Mouse (Mus musculus) ZHBTc4 (cell line): ENCODE measurements around the gene Uap1l1.
"Not testable (repeated sequence)": the region's sequence is repeated elsewhere in the genome, so short reads cannot be mapped to it uniquely, and the experiment has no call there.

ENCODE experiments used
- DNase-seq: peaks from one replicate; pipeline ENCODE4 v3.0.0-alpha.2; 2011; ENCODE audit warnings: low read depth, low spot score

Gene Uap1l1

GRCm38 (mm10) chr2:25365091-25365761 lies at the start of gene Uap1l1:
Gene Uap1l1 (minus strand): TSS chr2:25365682.
- DNase-seq, result peak; percentile 97

- not testable (repeated sequence) for DNase-seq
Observed at GRCm38 (mm10) chr2:25413436-25413835, 48.0 kb upstream of the Uap1l1 start.

DNA sequence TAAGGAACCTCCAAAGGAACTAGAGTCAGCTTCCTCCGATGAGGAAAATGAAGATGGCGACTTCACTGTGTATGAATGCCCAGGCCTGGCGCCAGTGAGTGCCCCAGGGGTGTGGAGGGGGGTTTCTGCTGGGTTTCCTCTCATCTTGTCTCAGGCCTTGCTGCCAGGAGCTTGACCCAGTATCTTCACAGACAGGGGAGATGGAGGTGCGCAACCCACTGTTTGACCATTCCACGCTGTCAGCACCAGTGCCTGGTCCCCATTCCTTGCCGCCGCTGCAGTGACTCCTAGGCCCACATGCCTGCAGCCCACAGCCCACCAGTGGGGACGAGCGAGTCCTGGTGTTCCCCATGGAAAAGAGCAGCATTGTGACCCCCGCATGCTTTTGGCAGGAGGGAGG lies 43.4 kb upstream of the Uap1l1 start:
- no peak for DNase-seq

- no peak for DNase-seq
Observed at GRCm38 (mm10) chr2:25403994-25404393, 38.5 kb upstream of the Uap1l1 start.

- peak; percentile 72 for DNase-seq
Observed at GRCm38 (mm10) chr2:25402972-25403601, 37.6 kb upstream of the Uap1l1 start.

GRCm38 (mm10) chr2:25402377-25402971 lies 37.0 kb upstream of the Uap1l1 start:
- DNase-seq, result peak; percentile 97

DNA sequence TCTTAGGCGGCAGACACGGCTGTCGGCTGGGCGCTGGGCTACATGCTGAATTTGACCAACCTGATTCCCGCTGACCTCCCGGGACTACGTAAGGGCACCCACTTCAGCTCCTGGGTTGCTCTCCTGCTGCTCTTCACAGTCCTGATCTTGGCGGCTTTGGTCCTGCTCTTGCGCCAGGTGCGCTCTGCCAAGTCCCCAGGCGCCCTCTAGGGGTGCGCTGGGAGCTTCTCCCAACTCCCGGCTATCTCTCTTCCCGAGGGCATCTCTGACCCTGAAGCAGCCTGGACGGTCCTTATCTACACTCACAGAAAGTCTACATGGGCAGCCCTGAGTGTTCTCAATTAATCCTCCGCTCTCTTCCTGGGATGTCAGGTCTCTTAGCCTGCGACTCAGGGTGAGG lies 35.3 kb upstream of the Uap1l1 start:
- peak; percentile 84 for DNase-seq

DNA sequence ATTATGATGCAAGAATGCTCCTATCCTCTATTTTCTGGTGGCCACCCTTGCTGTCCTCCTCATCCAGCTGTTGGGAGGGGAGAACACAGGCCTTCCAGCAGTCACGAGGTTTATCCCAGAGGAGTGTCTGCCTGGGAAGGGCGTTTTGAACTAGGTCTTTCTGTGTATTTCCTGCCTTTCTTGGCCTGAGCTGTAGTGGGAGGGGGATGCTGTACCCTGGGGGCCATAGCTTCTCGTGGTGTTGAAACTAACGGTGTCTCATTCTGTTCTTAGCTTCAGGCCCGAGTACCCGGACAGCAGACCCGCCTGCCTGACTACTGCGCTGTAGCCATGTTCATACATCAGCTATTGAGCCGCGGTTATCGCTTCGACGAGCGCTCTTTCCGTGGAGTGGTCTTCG lies 34.8 kb upstream of the Uap1l1 start:
- no peak for DNase-seq

DNA sequence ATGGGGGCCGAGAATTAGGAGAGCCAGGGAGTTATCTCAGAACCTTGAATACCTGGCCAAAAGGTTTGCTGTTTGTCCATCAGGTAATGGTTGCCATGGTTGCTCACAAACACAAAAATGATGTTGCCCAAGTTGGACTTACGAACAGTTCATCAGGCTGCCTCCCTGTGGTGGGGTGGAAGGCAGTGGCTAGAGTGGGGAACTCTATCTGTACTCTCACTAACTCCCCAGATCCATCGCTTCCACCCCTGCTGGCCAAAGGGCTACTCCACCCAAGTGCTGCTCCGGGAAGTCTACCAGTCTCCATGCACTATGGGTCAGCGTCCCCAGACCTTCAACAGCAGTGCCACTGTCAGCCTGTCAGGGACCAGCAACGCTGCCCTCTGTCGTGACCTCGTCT lies 33.6 kb upstream of the Uap1l1 start, which contains the start of gene Npdc1:
TSS of gene Npdc1 (plus strand) at position 301 of the 400 bp plus-strand sequence.
- DNase-seq, result no peak

DNA sequence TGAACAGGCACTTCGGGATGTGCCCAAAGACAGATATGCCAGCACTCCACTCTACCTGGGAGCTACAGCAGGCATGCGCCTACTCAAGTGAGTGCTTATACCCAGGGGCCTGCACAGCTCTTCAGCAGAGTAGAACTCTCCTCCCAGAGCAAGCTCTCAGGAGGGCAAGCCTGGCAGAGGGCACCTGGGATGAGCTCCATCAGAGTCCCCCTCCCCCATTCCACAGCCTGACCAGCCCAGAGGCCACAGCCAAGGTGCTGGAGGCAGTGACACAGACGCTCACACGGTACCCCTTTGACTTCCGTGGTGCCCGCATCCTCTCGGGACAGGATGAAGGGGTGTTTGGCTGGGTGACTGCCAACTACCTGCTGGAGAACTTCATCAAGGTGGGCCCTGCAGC lies 32.6 kb upstream of the Uap1l1 start:
- DNase-seq, result no peak

DNA sequence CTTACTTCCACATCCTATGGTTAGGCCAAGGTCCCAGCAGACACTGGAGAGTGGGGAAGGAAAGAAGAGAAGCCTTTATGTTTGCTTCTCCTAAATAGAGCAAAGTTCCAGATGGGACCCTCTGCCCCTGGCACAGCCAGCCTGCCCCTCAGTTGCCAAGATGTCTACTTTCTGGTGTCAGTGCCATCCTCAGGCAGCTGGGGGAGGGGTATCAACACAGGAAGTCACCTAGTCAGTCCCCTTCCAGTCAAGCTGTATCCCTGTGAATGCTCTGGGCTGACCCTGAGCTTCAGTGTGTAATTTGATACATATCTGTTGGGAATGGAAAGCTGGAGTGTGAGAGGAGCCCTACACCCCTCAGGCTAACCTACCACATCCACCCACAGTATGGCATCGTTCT lies 31.5 kb upstream of the Uap1l1 start:
- no peak for DNase-seq

- no peak for DNase-seq
Observed at GRCm38 (mm10) chr2:25396597-25396983, 31.1 kb upstream of the Uap1l1 start.

- peak; percentile 66 for DNase-seq
Observed at GRCm38 (mm10) chr2:25395721-25396596, 30.5 kb upstream of the Uap1l1 start, which contains the start of gene Entpd2. Gene Entpd2 (plus strand): TSS chr2:25395874.

DNA sequence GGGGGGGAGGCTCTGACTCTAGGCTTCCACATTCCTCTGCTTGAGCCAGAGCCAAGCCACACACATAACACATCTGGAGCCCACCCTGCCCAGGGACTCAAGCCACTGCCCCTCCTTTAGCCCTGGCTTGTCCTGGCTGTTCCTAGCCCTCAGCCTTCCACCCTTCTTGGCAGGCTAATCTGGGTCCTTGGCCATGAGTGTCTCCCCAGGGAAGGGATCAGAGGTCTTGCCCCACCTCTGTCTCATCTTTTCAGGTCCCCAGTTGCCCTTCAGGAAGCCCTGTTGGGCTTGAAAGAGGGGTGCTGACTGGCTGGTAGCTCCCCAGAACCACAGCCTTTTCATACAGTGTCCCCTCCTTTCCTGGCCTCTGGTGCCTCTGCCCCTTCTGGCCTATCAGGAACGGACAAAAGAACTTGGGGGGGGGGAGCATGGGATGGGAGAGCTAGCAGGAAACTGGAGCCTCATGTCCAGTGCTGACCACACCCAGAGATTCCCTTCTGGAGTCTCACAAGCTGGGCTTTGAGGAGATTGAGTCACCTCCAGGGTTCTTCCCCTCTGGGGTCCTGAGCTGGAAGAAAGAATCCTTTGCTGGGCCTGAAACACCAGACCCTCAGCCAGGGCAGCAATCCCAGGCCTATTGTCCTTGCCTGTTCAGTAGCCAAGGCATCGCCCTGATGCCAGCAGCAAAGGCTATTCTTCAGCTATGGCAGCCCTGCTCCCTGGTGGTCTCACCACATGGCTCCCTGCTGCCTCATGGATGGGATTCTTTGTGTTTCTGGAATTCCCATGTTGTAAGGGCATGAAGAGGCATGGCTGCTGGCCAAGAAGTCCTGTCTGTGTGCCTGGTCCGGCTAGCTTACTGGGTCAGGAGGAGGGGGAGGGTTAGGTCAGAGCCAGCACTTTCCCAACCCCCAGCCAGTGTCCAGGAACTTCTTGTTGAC lies 29.1 kb upstream of the Uap1l1 start:
- DNase-seq, result no peak

- no peak for DNase-seq
Observed at GRCm38 (mm10) chr2:25391266-25391665, 25.8 kb upstream of the Uap1l1 start.

GRCm38 (mm10) chr2:25384492-25384891 lies 19.0 kb upstream of the Uap1l1 start:
- no peak for DNase-seq

DNA sequence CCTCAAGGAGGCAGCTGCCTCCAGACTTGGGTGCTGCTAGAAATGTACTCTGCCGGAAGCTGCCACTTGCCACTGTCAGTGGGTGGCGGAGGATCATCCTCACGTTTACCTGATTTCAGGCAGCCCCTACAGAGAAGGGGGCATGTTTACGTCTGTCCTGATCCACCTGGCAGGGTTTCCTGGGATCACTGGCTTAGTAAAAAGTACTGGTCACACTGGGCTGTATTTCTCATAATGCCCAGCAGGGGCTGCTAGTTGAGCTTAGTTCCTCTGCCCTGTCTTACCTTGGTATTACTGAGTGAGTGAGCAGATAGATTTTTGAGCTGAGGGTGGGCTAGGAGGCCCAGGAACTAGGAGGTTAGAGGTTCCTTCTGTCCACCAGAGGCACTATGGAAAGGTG lies 11.1 kb upstream of the Uap1l1 start:
- DNase-seq, result peak; percentile 76

DNA sequence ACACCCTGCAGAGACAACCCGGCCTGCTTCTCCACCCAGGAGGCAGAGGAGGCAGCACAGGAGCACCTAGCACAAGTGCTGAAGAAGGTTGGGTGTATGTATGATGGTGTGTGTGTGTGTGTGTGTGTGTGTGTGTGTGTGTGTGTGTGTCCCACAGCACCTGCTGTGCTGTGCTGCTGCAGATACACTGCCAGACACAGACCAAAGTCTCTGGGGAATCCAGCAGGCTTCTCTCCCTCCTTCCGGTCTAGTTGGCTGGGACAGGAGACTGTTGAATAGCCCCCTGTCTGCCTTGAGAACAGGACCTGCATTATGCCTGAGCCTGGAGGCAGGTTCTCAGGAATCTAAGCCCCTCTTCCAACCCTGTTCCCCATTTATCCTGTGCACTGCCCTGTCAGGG lies 7.9 kb upstream of the Uap1l1 start:
- no peak for DNase-seq

GRCm38 (mm10) chr2:25372644-25373391 lies 7.3 kb upstream of the Uap1l1 start:
- DNase-seq, result no peak
